7 mouse cellular contexts compared by ENCODE assay signal in the genomic region with DNA sequence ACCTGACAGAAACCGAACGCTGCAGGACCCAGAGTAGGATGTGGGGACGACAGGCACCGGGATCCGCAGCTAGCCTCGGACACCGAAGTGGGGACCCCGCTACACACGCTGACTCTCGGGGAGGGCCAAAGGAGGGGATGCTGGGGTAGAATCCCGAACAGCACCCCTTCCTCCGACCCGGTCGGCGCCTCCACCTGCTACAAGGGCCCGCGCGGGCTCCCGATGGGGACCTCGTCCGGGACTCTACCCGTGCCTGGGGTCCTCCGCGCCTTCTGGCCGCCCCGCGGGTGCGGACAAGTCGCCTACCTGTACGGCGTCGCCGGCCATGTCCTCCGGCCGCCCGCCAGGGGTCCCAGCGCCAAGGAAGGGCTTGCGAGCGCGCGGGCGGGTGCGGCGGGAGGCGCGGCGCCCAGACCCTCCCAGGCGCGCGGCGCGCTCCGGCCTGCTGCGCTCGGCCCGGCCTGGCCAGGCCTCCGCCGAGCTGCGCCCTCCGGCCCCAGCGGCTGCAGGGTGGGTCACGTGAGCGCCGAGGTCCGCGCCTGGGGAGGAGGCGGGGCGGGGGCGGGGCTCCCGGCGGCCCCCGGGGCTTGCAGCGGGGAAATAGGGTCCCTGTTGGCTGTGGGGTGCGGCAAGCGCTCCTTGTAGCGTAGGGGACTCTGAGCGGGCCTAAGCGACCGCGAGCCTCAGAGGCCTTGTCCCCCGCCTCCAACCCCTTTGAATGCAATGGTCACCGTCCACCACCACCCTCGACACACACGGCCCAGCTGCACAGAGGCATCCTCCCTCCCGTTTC. TPM values are rescaled to one million over a fixed set of nuclear protein-coding genes. Genes with fewer than 3 reads are reported as not detected.
A peak's percentile ranks its signal among the peaks of the same experiment; 100 is the strongest.
DNase-seq lines count a peak whose midpoint lies in the region; ATAC-seq and TF ChIP-seq lines count a peak whose summit lies in the region.

A gene (minus strand): TSS at position 519 of the 793 bp plus-strand sequence.

- peak within 1 kb of the TSS; percentile 94 for H3K9ac ChIP-seq in heart, adult 2 months (ENCODE audit: low read depth, low read length)
- peak within 1 kb of the TSS; percentile 91 for H3K9ac ChIP-seq in limb, embryonic 15.5 days
- peak within 1 kb of the TSS; percentile 85 for H3K9ac ChIP-seq in midbrain, embryonic 16.5 days (ENCODE audit: low read depth, low read length)

- TF ChIP-seq POLR2A in heart, adult 2 months (IDR thresholded peaks at IDR 0.05; ENCODE audit: insufficient read depth, low read depth, low read length): peak; percentile 75
- TF ChIP-seq POLR2A in kidney, adult 2 months (IDR thresholded peaks at IDR 0.05; ENCODE audit: low read depth, low read length): no peak

- no peak for TF ChIP-seq EP300 in heart, adult 2 months (IDR thresholded peaks at IDR 0.05; ENCODE audit: insufficient read depth, low read depth, low read length)

- under 1% methylated on average over 79 of the region's 85 CpGs for WGBS in heart, adult 2 months
- under 1% methylated on average over 84 of the region's 85 CpGs for WGBS in kidney, adult 2 months
- whole genome bisulfite sequencing in limb, embryonic 15.5 days: under 1% methylated on average over 77 of the region's 85 CpGs
- 0% methylated on average over 52 of the region's 85 CpGs for WGBS in midbrain, embryonic 16.5 days

- peak; percentile 82 for ATAC-seq in limb, embryonic 15.5 days (ENCODE audit: insufficient number of reproducible peaks, low FRiP score, low TSS enrichment, low read depth)
- peak; percentile 85 for ATAC-seq in midbrain, embryonic 16.5 days

- intact Hi-C loops in heart, adult 2 months (cut with DNase I): loop anchor here (1.0 to 5.0 kb wide), 2 partner anchors 15 to 37 kb away; no protein-coding TSS in a partner anchor

- H3K4me3 ChIP-seq in heart, adult 2 months: peak within 1 kb of the TSS; percentile 100
- H3K4me3 ChIP-seq in kidney, adult 2 months (ENCODE audit: insufficient read depth, low read depth, low read length): peak within 1 kb of the TSS; percentile 68
- H3K4me3 ChIP-seq in limb, embryonic 15.5 days: peak within 1 kb of the TSS; percentile 89
- peak within 1 kb of the TSS; percentile 87 for H3K4me3 ChIP-seq in midbrain, embryonic 16.5 days (ENCODE audit: low read depth, low read length)

- peaks cover 20% of the 10 kb centered on the region for H3K4me1 ChIP-seq in heart, adult 2 months (ENCODE audit: control insufficient read depth, insufficient read depth, low read length)
- peaks cover 26% of the 10 kb centered on the region for H3K4me1 ChIP-seq in kidney, adult 2 months (ENCODE audit: control insufficient read depth, insufficient read depth, low read length)
- peaks cover 34% of the 10 kb centered on the region for H3K4me1 ChIP-seq in limb, embryonic 15.5 days
- H3K4me1 ChIP-seq in midbrain, embryonic 16.5 days (ENCODE audit: control insufficient read depth, insufficient read depth, low read length): peaks cover 26% of the 10 kb centered on the region

- H3K36me3 ChIP-seq in heart, adult 2 months (ENCODE audit: control insufficient read depth, insufficient read depth, low read length): no peaks in the 10 kb centered on the region
- H3K36me3 ChIP-seq in kidney, adult 2 months (ENCODE audit: control insufficient read depth, insufficient read depth, low read length): no peaks in the 10 kb centered on the region
- no peaks in the 10 kb centered on the region for H3K36me3 ChIP-seq in limb, embryonic 15.5 days
- no peaks in the 10 kb centered on the region for H3K36me3 ChIP-seq in midbrain, embryonic 16.5 days (ENCODE audit: control insufficient read depth, insufficient read depth, low read length)

- no peaks in the 10 kb centered on the region for H3K27me3 ChIP-seq in heart, adult 2 months (ENCODE audit: control insufficient read depth, insufficient read depth, low read length)
- H3K27me3 ChIP-seq in kidney, adult 2 months (replicated peaks; ENCODE audit: control insufficient read depth, insufficient read depth, low read length): no peaks in the 10 kb centered on the region
- no peaks in the 10 kb centered on the region for H3K27me3 ChIP-seq in limb, embryonic 15.5 days
- H3K27me3 ChIP-seq in midbrain, embryonic 16.5 days (ENCODE audit: control insufficient read depth, insufficient read depth, low read depth, low read length): no peaks in the 10 kb centered on the region

- peaks cover 2% of the 10 kb centered on the region; the same call in 1 of the 2 replicates for H3K79me2 ChIP-seq in heart, adult 2 months (replicated peaks; ENCODE audit: control insufficient read depth, insufficient read depth, low read length)

- H3K4me2 ChIP-seq in limb, embryonic 15.5 days: peak within 1 kb of the TSS; percentile 90
- peak within 1 kb of the TSS; percentile 84 for H3K4me2 ChIP-seq in midbrain, embryonic 16.5 days (ENCODE audit: low read length)

- H3K9me3 ChIP-seq in limb, embryonic 15.5 days: no peaks in the 10 kb centered on the region
- H3K9me3 ChIP-seq in midbrain, embryonic 16.5 days (replicated peaks; ENCODE audit: control insufficient read depth, low read length, poor library complexity, severe bottlenecking): no peaks in the 10 kb centered on the region

- DNase-seq in adrenal gland, postnatal 10 days: peak; percentile 92
- peak; percentile 88 for DNase-seq in embryo, embryonic 9.5 days (ENCODE audit: extremely low spot score)
- peak; percentile 86 to 91 for DNase-seq in heart, adult 2 months
- peak; percentile 86 for DNase-seq in kidney, adult 2 months
- DNase-seq in spleen, postnatal 14 days (ENCODE audit: low spot score in 2 of 2): peak; percentile 61 to 70

- TF ChIP-seq CTCF in heart, adult 2 months (IDR thresholded peaks at IDR 0.05): peak; percentile 30
- no peak for TF ChIP-seq CTCF in kidney, adult 2 months (conservative IDR thresholded peaks at IDR 0.05; ENCODE audit: insufficient read depth, insufficient read length, low read depth, low read length)

- H3K27ac ChIP-seq in heart, adult 2 months: peak within 1 kb of the TSS; percentile 98
- peak within 1 kb of the TSS; percentile 90 for H3K27ac ChIP-seq in kidney, adult 2 months (ENCODE audit: insufficient read depth, low read depth, low read length)
- H3K27ac ChIP-seq in limb, embryonic 15.5 days: peak within 1 kb of the TSS; percentile 80
- H3K27ac ChIP-seq in midbrain, embryonic 16.5 days (ENCODE audit: low read length): peak within 1 kb of the TSS; percentile 76

RNA-seq across cellular contexts. Expression of the gene that starts here (rescaled TPM):
- 100 to 1,000 TPM; 130 to 163 TPM for total RNA-seq in adrenal gland, postnatal 10 days (2021)
- total RNA-seq in heart, adult 2 months (2021): 10 to 100 TPM; 51.1 to 55.6 TPM
- 53.7 and 59.5 TPM in 2 replicates for polyA plus RNA-seq in heart, adult 2 months (2012; rRNA removed)
- polyA plus RNA-seq in kidney, adult 2 months (2012; rRNA removed): 81.9 and 98.1 TPM in 2 replicates
- polyA plus RNA-seq in limb, embryonic 15.5 days (2015; fragmentation: Nextera tagmentation; extraction: Ambion mirVana): 19.6 and 20.0 TPM in 2 replicates
- polyA plus RNA-seq in midbrain, embryonic 16.5 days (2015; fragmentation: Nextera tagmentation; extraction: Ambion mirVana): 27.4 and 28.7 TPM in 2 replicates

Comparison
In these comparisons a context has a peak if more than half of its experiments do, and no peak if none do; other contexts are left out.
1. Peak in every context shown above with its lines: DNase-seq, ATAC-seq, H3K4me3 ChIP-seq and H3K27ac ChIP-seq.